Mouse (Mus musculus) midbrain, embryonic 16.5 days (tissue): ENCODE data around the gene Ppp3ca. TPM values are rescaled to one million over a fixed set of nuclear protein-coding genes. Genes with fewer than 3 reads are reported as not detected.

Experiments
- ATAC-seq: fragments of 200-750 bp; cut with Nextera tagmentation; 2 replicates; pipeline ENCODE4 v1.8.0; 2017; ENCODE audit warnings: moderate TSS enrichment
- H3K27ac ChIP-seq: fragments of 300-500 bp; sonication (generic); 2 replicates; pipeline ENCODE4 v1.5.1; 2014; ENCODE audit warnings: mild to moderate bottlenecking, low read length, mixed read lengths
- H3K27me3 ChIP-seq: fragments of 300-500 bp; sonication (generic); 2 replicates; pipeline ENCODE4 v1.6.1; 2014; ENCODE audit warnings: low read depth, low read length, mixed read lengths; ENCODE audit not compliant: control insufficient read depth, insufficient read depth
- H3K36me3 ChIP-seq: fragments of 300-500 bp; sonication (generic); 2 replicates; pipeline ENCODE4 v1.6.1; 2014; ENCODE audit warnings: mild to moderate bottlenecking, low read length, moderate library complexity, mixed read lengths; ENCODE audit not compliant: control insufficient read depth, insufficient read depth
- H3K4me1 ChIP-seq: fragments of 300-500 bp; sonication (generic); 2 replicates; pipeline ENCODE4 v1.6.1; 2014; ENCODE audit warnings: mild to moderate bottlenecking, low read length, mixed read lengths; ENCODE audit not compliant: control insufficient read depth, insufficient read depth
- H3K4me2 ChIP-seq: fragments of 300-500 bp; sonication (generic); 2 replicates; pipeline ENCODE4 v1.6.1; 2014; ENCODE audit warnings: mild to moderate bottlenecking, low read length, mixed read lengths
- H3K4me3 ChIP-seq: fragments of 300-500 bp; sonication (generic); 2 replicates; pipeline ENCODE4 v1.5.1; 2014; ENCODE audit warnings: low read depth, mild to moderate bottlenecking, low read length, moderate library complexity, mixed read lengths
- H3K9ac ChIP-seq: fragments of 300-500 bp; sonication (generic); 2 replicates; pipeline ENCODE4 v1.6.1; 2014; ENCODE audit warnings: low read depth, low read length, mixed read lengths
- H3K9me3 ChIP-seq: fragments of 300-500 bp; sonication (generic); replicated peaks from 2 replicates; pipeline ENCODE4 v1.6.1; 2014; ENCODE audit warnings: mild to moderate bottlenecking, low read length, mixed read lengths; ENCODE audit not compliant: control insufficient read depth, poor library complexity, severe bottlenecking
- WGBS: fragments of 180-500 bp; shearing (Covaris S2); extraction: QIAGEN DNeasy Blood & Tissue Kit; methylation state at CpG from one replicate; pipeline ENCODE4 v1.1.7; 2014; 5-methylcytosine and 5-hydroxymethylcytosine counted together
- polyA plus RNA-seq: library from polyadenylated mRNA; unstranded; fragments of >200 nt; fragmentation: Nextera tagmentation; extraction: Ambion mirVana; gene quantifications from 2 replicates; pipeline ENCODE4 v1.2.1, GENCODE M21; 2015

The Ppp3ca gene
- polyA plus RNA-seq, 1 experiment from 2014 or later = 146 TPM

DNA sequence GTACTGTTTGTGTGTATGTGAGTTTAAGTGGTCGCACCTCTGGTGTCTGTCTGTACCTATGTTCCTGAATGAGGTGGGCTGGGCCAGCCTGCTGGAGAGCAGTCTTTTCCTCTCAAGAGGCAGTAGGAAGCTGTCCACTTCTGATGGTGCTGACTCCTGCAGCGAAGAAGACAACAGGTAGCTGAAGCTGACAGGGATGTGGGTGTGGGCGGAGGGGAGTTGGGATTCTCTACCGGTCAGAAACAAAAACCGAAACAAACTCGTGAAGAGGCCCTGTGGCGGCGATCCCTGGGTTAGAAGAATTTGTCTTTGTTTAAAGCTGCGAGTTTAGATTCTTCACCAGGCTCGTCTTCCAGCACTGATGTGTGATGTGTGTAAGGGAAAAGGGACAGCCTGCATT is 60.1 kb downstream of the Ppp3ca start:
- ATAC-seq = no peak
- WGBS = 58% methylated on average over 10 of the region's 10 CpGs

DNA sequence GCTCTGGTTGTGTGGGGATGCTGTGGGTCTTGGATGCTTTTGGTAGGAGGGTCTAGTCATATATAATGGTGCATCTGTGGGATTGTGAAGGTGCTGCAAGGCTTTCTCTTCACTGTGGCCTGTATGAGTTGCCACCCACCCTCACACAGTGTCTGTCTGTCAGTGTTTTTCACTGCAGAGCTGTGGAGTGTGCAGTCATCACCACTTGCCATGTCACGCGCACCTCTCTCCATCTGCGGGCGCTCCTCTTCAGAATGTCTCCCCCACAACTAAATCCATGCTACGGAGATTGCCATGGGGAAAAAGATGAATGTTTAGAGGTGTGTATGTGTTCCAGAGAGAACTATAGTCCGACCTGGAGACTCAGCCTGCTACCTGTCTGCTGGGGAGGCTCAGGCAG is 61.7 kb downstream of the Ppp3ca start:
- H3K27ac ChIP-seq = no peak overlapping the region
- peaks cover 15% of the 10 kb centered on the region for H3K4me1 ChIP-seq
- no peaks in the 10 kb centered on the region for H3K36me3 ChIP-seq
- H3K9me3 ChIP-seq = no peaks in the 10 kb centered on the region
- no peaks in the 10 kb centered on the region for H3K27me3 ChIP-seq
- 95% methylated on average over 6 of the region's 6 CpGs for WGBS
- ATAC-seq = no peak
- no peak overlapping the region for H3K4me2 ChIP-seq
- H3K4me3 ChIP-seq = no peak overlapping the region
- H3K9ac ChIP-seq = no peak overlapping the region

More for the DNA sequence above, 60.1 kb downstream of the Ppp3ca start:
- Histone ChIP-seq H3K36me3 (no peaks in the 10 kb centered on the region), H3K27me3 (no peaks in the 10 kb centered on the region), H3K9ac (no peak overlapping the region), H3K27ac (no peak overlapping the region), H3K4me1 (peaks cover 9% of the 10 kb centered on the region), H3K4me2 (no peak overlapping the region), H3K9me3 (no peaks in the 10 kb centered on the region), H3K4me3 (no peak overlapping the region)

DNA sequence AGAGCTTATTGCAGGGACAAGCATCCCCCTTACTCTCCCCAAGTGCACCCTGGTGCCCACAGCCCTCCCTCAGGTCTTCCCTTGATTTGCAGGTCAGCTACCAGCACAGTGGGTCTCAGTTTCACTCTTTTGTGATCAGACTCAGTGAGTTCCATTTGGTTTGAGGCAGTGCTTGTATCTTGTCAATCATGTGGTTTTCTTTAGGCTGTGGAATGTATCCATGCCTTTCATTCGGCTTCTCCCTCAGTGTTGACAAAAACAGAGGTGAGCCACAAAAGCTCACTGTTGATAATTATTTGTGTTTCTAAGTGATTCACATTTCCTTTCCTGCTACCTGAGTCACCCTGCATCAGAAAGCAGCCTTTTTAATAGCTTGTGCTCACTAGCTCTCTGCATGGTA is 66.1 kb downstream of the Ppp3ca start:
- no peak overlapping the region for H3K4me2 ChIP-seq
- no peak overlapping the region for H3K27ac ChIP-seq
- 30% methylated on average over 1 of the region's 1 CpGs for WGBS
- H3K36me3 ChIP-seq = no peaks in the 10 kb centered on the region
- no peaks in the 10 kb centered on the region for H3K27me3 ChIP-seq
- no peaks in the 10 kb centered on the region for H3K9me3 ChIP-seq
- ATAC-seq = 0 out of 2 replicates have a peak, but pooled peaks have one; percentile 27
- H3K4me3 ChIP-seq = no peak overlapping the region
- H3K4me1 ChIP-seq = peaks cover 12% of the 10 kb centered on the region
- no peak overlapping the region for H3K9ac ChIP-seq

DNA sequence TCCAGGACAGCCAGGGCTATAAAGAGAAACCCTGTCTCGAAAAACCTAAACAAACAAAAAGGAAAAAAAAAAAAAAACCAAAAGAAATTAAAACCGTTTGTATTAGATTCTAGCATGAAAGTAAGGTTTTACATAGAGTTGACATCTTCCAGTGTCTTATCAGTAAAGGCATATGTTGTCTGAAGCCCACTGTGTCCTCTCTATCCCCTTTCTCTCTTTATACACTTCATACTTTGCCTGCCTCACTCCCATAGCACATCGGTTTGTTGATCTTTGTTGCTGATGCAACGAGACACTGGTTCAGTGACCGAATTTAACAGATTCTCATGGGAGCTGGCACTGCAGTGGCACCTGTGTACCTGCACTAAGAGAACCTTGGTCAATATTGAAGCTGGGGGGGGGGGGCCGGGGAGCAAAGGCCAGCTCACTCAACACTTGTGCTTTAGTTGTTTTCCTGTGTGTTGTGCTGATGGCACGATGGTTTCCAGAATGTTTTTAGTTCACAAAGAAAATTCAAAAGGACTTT is 66.9 kb downstream of the Ppp3ca start:
- Histone ChIP-seq H3K4me2 (no peak overlapping the region), H3K9ac (no peak overlapping the region), H3K27me3 (no peaks in the 10 kb centered on the region), H3K9me3 (no peaks in the 10 kb centered on the region), H3K36me3 (no peaks in the 10 kb centered on the region), H3K27ac (no peak overlapping the region), H3K4me3 (no peak overlapping the region), H3K4me1 (peaks cover 9% of the 10 kb centered on the region)
- 90% methylated on average over 7 of the region's 7 CpGs for WGBS
- no peak for ATAC-seq

DNA sequence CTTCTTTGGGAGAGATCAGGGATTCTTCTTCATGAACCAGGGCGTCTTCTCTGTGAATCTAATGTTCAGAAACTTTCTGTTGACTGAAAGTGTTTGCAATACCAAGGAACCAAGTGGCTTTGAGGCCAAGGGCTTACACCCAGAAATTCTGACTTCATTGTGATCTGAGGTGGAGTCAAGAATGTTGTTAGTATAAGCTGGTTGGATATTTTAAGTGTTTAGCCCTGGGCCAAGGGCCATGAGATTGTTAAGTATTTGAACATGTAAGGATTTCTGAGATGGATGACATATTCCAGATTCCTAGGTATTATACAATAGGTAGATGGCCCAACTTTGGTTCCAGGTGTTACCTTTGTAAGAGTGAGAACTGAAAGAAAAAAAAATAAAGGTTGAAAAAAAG is 68.5 kb downstream of the Ppp3ca start:
- ATAC-seq = no peak
- H3K36me3 ChIP-seq = no peaks in the 10 kb centered on the region
- H3K4me3 ChIP-seq = no peak overlapping the region
- no peak overlapping the region for H3K4me2 ChIP-seq
- no peaks in the 10 kb centered on the region for H3K27me3 ChIP-seq
- 91% methylated on average over 1 of the region's 1 CpGs for WGBS
- H3K27ac ChIP-seq = no peak overlapping the region
- H3K9me3 ChIP-seq = no peaks in the 10 kb centered on the region
- H3K9ac ChIP-seq = no peak overlapping the region
- peaks cover 7% of the 10 kb centered on the region for H3K4me1 ChIP-seq

DNA sequence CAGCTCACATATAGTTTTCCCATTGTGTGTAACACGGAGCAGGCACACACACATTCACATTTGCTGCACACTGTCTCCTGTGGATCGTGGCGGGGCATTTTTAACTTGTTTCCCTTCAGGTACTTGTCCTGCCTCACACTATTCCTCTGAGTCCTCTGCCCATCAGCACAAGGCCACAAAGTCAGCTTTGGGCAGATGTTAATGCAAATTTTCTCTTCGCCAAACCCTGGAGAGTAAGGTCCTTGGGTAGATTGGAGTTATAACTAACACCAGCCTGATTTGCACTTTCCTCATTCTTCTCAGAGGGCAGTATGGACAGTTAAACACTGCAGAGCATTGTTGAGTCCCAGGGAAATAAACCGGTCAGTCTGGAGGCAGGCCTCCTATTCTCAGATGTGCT is 69.0 kb downstream of the Ppp3ca start:
- Histone ChIP-seq H3K27me3 (no peaks in the 10 kb centered on the region), H3K4me3 (no peak overlapping the region), H3K36me3 (no peaks in the 10 kb centered on the region), H3K9ac (no peak overlapping the region), H3K27ac (no peak overlapping the region), H3K9me3 (no peaks in the 10 kb centered on the region), H3K4me2 (no peak overlapping the region), H3K4me1 (peaks cover 7% of the 10 kb centered on the region)
- 86% methylated on average over 5 of the region's 5 CpGs for WGBS
- ATAC-seq = no peak

DNA sequence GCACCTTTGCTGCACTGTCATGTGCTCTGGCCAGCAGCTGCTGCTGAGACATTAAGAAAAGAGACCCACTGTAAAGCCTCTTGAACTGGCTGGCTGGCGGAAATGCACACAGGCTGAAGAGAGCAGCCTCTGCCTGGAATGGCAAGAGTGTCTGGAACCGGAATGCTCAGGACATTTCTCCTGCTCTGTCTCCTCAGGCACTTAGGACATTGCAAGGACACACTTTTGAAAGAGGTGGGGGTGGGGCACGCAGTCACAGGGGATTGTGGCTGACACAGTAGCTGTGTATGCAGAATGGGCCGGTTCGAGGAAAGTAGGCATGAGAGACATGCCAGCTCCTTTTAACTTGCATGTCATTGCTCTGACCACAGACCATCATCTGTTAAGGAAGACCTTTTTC is 71.7 kb downstream of the Ppp3ca start:
- Histone ChIP-seq H3K4me1 (peaks cover 9% of the 10 kb centered on the region), H3K9ac (no peak overlapping the region), H3K27ac (no peak overlapping the region), H3K27me3 (no peaks in the 10 kb centered on the region), H3K36me3 (no peaks in the 10 kb centered on the region), H3K4me3 (no peak overlapping the region), H3K4me2 (no peak overlapping the region), H3K9me3 (no peaks in the 10 kb centered on the region)
- WGBS = 70% methylated on average over 5 of the region's 5 CpGs
- no peak; the same call in 1 of the 2 replicates for ATAC-seq

DNA sequence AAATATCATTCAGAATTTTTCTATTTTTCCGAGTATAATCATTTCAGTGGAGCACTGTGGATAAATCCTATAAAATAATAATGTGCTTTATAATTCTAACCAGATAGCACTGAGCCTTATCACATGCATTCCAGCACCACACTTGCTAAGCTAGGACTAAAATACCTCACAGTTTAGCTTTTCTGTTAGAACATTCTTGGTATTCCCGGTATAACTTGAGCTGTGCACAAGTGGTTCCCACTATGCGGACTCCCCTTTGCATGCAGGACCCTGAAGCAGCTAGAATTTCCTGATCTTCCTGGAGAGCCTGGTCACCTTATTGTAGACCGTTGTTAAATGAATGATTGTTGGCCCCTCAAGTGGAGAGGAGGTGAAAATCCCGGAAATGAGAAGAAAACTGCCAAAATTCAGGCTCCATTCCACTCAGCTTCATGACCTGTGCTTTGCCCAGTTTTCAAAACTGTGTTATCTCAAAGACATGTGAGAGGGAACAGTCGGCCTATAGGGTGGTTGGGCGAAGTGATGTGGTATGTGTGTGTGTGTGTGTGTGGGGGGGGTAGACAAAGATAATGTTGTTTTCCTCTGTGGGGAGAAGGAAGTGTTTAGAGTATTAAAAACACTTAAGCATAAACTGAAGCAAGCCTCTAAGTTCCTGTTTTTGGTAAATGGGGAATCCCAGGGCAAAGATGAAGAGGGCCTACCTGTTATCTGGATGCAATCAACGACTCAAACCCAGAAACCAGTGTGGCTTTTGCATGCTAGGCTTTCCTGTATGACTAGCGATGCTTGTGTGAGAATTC is 72.5 kb downstream of the Ppp3ca start:
- ATAC-seq = no peak
- H3K4me1 ChIP-seq = peaks cover 9% of the 10 kb centered on the region
- no peak overlapping the region for H3K9ac ChIP-seq
- H3K4me3 ChIP-seq = no peak overlapping the region
- H3K9me3 ChIP-seq = no peaks in the 10 kb centered on the region
- no peaks in the 10 kb centered on the region for H3K36me3 ChIP-seq
- 87% methylated on average over 9 of the region's 9 CpGs for WGBS
- no peak overlapping the region for H3K27ac ChIP-seq
- H3K4me2 ChIP-seq = no peak overlapping the region
- no peaks in the 10 kb centered on the region for H3K27me3 ChIP-seq

DNA sequence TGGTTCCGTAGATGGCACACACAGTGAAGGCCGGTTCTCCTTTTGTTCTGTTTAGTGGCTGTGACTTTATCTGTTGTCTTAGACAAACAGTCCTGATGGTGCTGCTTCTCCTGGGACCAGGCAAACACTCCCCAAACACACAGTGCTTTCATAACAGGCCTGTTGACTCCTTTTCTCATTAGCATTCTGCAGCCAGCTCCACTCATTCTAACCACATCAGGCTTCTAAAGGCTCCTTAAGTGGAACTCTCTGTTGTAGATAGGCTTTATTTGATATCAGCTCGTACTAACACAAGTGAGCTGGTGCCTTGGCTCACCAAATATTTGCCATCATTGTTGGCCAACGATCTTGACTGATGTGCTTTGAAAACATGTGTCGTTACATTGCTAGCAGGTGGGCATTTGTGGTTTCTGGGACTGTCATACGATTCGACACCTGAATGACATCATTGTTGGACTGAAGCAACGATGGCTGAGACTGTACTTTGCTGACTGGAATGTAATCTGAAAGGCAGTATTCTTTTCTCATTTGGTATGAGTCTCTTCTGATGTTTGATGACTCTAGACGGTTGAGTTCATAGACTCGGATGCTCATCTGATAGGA is 74.5 kb downstream of the Ppp3ca start:
- no peaks in the 10 kb centered on the region for H3K36me3 ChIP-seq
- no peaks in the 10 kb centered on the region for H3K27me3 ChIP-seq
- no peak overlapping the region for H3K4me2 ChIP-seq
- H3K9ac ChIP-seq = no peak overlapping the region
- H3K9me3 ChIP-seq = no peaks in the 10 kb centered on the region
- no peak overlapping the region for H3K27ac ChIP-seq
- no peak overlapping the region for H3K4me3 ChIP-seq
- 77% methylated on average over 10 of the region's 10 CpGs for WGBS
- peaks cover 9% of the 10 kb centered on the region for H3K4me1 ChIP-seq
- ATAC-seq = no peak
